Mouse (Mus musculus) megakaryocyte-erythroid progenitor cell, adult 5 weeks (primary cell): ENCODE measurements around the gene Shoc2. TPM values are rescaled to one million over a fixed set of nuclear protein-coding genes. Genes with fewer than 3 reads are reported as not detected.

Experiments used
- polyA plus RNA-seq: library from polyadenylated mRNA; stranded (reverse); fragments of >175 nt; gene quantifications from 2 replicates; pipeline ENCODE4 v1.2.3, GENCODE M21; 2012

Gene Shoc2
- polyA plus RNA-seq, result 2.4 and 3.2 TPM in 2 replicates

DNA sequence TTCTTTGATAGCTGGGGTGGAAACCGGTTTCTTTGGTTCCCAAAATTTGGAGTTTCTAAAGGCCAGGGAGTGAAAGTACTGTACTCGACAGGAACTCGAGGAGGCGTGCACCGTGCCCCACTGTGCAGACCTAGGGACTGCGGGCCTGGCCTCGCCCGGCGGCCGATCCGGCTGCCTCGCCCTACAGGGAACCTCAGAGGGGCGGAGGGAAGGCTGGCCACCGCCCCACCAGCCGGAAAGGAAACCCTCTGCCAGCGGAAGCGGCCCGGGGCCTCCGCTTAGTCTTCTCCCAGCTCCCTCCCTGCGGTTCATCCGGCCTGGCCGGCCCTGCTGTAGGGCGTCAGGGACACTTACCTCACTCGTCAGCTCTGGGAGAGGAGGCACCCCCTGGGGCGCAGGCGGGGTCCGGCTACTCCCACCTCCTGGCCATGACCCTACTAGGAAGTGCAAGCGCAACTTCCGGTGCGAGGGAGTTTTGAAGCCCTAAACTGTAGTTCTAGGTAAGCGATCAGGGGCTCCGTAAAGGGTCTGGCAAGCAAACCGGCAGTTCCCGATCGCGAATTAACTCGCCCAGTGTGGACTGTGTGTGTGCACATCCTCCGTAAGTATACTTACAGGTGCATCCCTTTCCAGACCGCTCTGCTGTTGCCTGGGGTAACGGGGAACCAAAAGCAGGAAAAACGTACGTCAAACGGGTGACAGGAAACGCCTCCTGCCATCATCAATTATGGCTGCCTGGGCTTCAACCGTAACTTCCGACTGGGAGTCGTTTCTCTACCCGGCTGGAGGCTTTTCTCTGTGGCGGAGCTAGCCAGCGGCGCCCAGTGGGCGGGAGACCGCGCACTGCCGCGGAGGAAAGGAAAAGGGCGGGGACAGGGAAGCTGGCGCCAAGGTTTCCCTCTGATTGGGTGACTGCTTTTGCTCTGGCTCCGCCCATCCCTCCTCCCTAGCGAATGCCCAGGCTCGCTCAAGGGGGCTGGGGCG is at the start of gene Shoc2, which contains the start of gene Bbip1:
Shoc2 (plus strand) TSS at position 505 of the 984 bp plus-strand sequence.
Bbip1 (minus strand) TSS at position 826 of the 984 bp plus-strand sequence.

DNA sequence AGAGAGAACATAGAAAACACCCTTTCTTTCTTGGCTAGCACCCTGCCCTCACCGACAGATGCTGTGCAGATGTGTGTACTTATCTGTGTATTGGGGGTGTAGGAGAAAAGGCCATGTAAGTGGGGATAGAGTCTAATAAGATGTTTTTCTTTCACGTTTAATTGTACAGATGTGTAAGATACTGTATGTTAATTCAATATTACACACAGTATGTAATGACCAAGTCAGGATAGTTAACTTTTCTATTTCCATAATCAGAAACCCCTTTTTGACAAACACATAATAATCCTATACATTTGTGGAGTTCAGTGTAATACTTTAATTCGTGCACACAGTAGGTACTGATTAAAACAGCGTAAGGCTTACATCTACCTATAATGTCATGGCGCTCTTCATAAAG is 99.7 kb downstream of the Shoc2 start, which contains the start of gene Adra2a:
Adra2a (plus strand) TSS at position 301 of the 400 bp plus-strand sequence.

Other genes starting within 250 kb of the Shoc2 start
- 152 and 182 TPM in 2 replicates for gene Pdcd4, start 52.1 kb upstream of the Shoc2 start, polyA plus RNA-seq
- gene Bbip1, start 321 bp downstream of the Shoc2 start, polyA plus RNA-seq, result 3.8 and 5.8 TPM in 2 replicates
- gene Adra2a, start 99.8 kb downstream of the Shoc2 start, polyA plus RNA-seq, result 0.34 and 0.80 TPM in 2 replicates